Mouse (Mus musculus): ENCODE results near the gene Gpr152.

DNA sequence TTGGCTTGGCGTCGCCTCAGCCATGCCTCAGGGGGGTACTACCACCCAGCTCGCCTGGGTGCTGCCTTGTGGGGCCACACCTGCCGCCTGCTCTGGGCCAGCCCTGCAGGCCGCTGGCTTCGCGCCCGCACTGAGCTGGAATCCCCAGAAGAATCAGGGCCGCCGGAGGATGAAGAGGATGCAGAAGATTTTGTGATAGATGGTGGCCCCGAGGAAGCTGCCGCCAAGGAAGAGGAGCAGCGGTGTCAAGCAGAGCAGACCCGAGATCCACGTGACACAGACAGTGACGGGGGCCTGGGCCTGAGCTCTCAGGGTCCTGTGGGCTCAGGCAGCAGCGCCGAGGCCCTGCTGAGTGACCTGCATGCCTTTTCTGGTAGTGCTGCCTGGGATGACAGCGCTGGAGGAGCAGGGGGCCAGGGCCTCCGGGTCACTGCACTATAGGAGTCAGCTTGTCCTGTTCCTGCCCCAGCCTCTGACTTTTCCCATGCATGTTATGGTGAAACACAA lies 16.5 kb downstream of the Gpr152 start:
- no peak for TF ChIP-seq CTCF (conservative IDR thresholded peaks at IDR 0.05; ENCODE audit: low read length)
- TF ChIP-seq POU5F1 (IDR thresholded peaks at IDR 0.05; ENCODE audit: borderline replicate concordance, low read length), result no peak
- TF ChIP-seq NANOG (IDR thresholded peaks at IDR 0.05; ENCODE audit: borderline replicate concordance, low read length), result no peak

Data from E14TG2a.4 (cell line).